In the genomic region with DNA sequence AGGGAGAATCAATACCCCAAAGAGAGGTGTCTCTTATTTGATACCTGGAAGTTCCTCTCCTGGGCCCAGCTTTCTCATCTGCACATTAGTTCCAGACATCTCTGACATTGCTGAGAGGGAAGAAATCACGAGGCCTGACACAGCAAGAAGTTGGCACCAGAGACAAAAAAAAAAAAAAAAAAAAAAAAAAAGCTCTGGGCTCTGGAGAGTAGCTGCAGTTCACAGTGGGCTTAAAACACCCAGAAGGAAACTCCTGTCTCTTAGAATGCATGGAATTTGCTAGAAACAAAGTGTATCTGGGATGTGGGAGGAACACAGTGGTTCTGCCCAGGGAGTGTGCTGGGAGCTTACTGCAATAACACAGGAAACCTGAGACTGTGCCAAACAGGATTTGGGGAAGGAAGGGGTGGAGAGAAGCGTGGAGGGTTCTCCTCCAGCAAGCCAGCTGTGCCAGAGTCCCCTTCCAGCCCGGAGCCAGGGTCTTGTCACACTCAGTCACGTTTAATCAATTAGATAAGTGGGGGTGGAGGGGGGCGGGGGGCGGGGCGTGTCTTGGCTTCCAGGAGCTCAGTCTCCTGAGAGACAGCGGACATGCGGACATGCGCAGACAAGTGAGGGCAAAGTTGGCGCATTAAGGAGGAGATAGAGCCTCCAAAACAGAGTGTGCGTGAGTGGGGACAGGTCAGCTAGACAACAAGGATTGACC, we compare ENCODE assay signal across 8 mouse cellular contexts.
DNase-seq lines count a peak whose midpoint lies in the region; ATAC-seq lines count a peak whose summit lies in the region.

No protein-coding gene starts in this region.

- 0 out of 2 replicates have a peak overlapping the region, but pooled peaks have one; percentile 4 for H3K4me3 ChIP-seq in embryonic facial prominence, embryonic 14.5 days (ENCODE audit: low read depth, low read length)
- peak overlapping the region; percentile 29 for H3K4me3 ChIP-seq in heart, embryonic 10.5 days

- H3K27ac ChIP-seq in embryonic facial prominence, embryonic 14.5 days (replicated peaks; ENCODE audit: low read depth, low read length): peak overlapping the region; percentile 86
- peak overlapping the region; percentile 81 for H3K27ac ChIP-seq in heart, embryonic 10.5 days

- H3K9ac ChIP-seq in embryonic facial prominence, embryonic 14.5 days (ENCODE audit: low read depth, low read length): peak overlapping the region; percentile 34; the same call in 1 of the 2 replicates

- peaks cover 5% of the 10 kb centered on the region; the same call in 1 of the 2 replicates for H3K36me3 ChIP-seq in embryonic facial prominence, embryonic 14.5 days (ENCODE audit: control insufficient read depth, insufficient read depth, low read length)
- no peaks in the 10 kb centered on the region; the same call in 1 of the 2 replicates for H3K36me3 ChIP-seq in heart, embryonic 10.5 days

- peak; percentile 74 to 79 for DNase-seq in right cerebral cortex, postnatal 10 days (ENCODE audit: low spot score in 2 of 2)
- no peak for DNase-seq in right cerebral cortex, postnatal 25 days
- peak; percentile 97 for DNase-seq in embryonic facial prominence, embryonic 14.5 days (ENCODE audit: low spot score)
- DNase-seq in heart, embryonic 10.5 days (ENCODE audit: low spot score): peak; percentile 95
- peak; percentile 78 to 90 for DNase-seq in kidney, adult 8-10 months
- DNase-seq in lung, adult 18-20 months: peak; percentile 90 to 94
- peak; percentile 50 for DNase-seq in ovary, postnatal 10 days (ENCODE audit: low spot score)
- no peak for DNase-seq in B cell, adult 2 months

- H3K4me1 ChIP-seq in embryonic facial prominence, embryonic 14.5 days (ENCODE audit: control insufficient read depth, insufficient read depth, low read length): peaks cover 17% of the 10 kb centered on the region; the same call in 1 of the 2 replicates
- peaks cover 52% of the 10 kb centered on the region for H3K4me1 ChIP-seq in heart, embryonic 10.5 days

- no peaks in the 10 kb centered on the region for H3K27me3 ChIP-seq in embryonic facial prominence, embryonic 14.5 days (replicated peaks; ENCODE audit: control insufficient read depth, insufficient read depth, low read length)
- no peaks in the 10 kb centered on the region for H3K27me3 ChIP-seq in heart, embryonic 10.5 days (ENCODE audit: insufficient read depth, poor library complexity, severe bottlenecking)

- peak overlapping the region; percentile 41 for H3K4me2 ChIP-seq in embryonic facial prominence, embryonic 14.5 days (ENCODE audit: low read depth, low read length)

- H3K9me3 ChIP-seq in embryonic facial prominence, embryonic 14.5 days (ENCODE audit: control insufficient read depth, low read length): no peaks in the 10 kb centered on the region
- H3K9me3 ChIP-seq in heart, embryonic 10.5 days: no peaks in the 10 kb centered on the region

- peak; percentile 93 for ATAC-seq in embryonic facial prominence, embryonic 14.5 days (ENCODE audit: low read depth)

- WGBS in embryonic facial prominence, embryonic 14.5 days: 1% methylated on average over 12 of the region's 12 CpGs
- WGBS in heart, embryonic 10.5 days: under 1% methylated on average over 12 of the region's 12 CpGs

Comparison
In these comparisons a context has a peak if more than half of its experiments do, and no peak if none do; other contexts are left out.
1. DNase-seq: peak in right cerebral cortex, postnatal 10 days (2 of 2), embryonic facial prominence, embryonic 14.5 days (single experiment), heart, embryonic 10.5 days (single experiment), kidney, adult 8-10 months (2 of 2), lung, adult 18-20 months (2 of 2) and ovary, postnatal 10 days (single experiment); none in right cerebral cortex, postnatal 25 days (single experiment) and B cell, adult 2 months (0 of 2).